Mouse (Mus musculus) lung, adult 10 weeks (tissue): ENCODE results near the gene Cntnap5b. TPM values are rescaled to one million over a fixed set of nuclear protein-coding genes. Genes with fewer than 3 reads are reported as not detected.

Source experiments
- polyA plus RNA-seq: library from polyadenylated mRNA; stranded (reverse); fragments of 350-450 nt; fragmentation: Illumina TruSeq; extraction: RNeasy Lipid Tissue Mini Kit (QIAGEN cat#74804); gene quantifications from one replicate; pipeline ENCODE4 v1.2.3, GENCODE M21; 2014; ENCODE audit warnings: low read depth, low replicate concordance; ENCODE audit not compliant: insufficient read depth

The Cntnap5b gene
- not detected for polyA plus RNA-seq

DNA sequence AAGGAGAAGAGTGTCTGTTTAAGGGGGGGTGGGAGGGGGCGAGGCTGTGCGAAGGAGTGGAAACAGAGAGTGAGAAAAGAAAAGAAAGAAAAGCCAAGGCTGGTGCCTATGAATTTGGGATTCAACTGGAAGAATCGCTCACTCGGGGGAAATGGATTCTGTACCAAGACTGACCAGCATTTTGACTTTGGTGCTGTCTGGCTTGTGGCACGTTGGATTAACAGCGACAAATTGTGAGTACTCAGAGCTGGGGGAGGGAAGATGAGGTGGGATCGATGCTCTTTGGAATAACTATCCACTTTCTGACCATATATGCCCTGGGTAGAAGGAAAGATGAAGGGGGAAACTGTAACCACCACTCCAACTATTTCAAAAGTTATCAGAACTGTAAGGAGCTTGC lies at the start of gene Cntnap5b:
Cntnap5b (plus strand) TSS at position 152 of the 400 bp plus-strand sequence.

